Mouse (Mus musculus) layer of hippocampus, adult 9-11 months (tissue): ENCODE measurements at regions not wholly inside any gene's neighbourhood (a gene's known extent, or its start where the extent isn't known, plus 50 kb on each side); places are given as distances from the start of the nearest gene placed in this dataset.

ENCODE experiments used
- DNase-seq: peaks from one replicate; pipeline ENCODE4 v3.0.0; 2022

GRCm38 (mm10) chr8:114063566-114063965 lies 69.8 kb upstream of the Nudt7 start:
- DNase-seq: no peak

GRCm38 (mm10) chr8:114072330-114072729 lies 61.0 kb upstream of the Nudt7 start:
- DNase-seq: no peak

- DNase-seq: no peak
Measured at GRCm38 (mm10) chr8:114074122-114074521, 59.2 kb upstream of the Nudt7 start.

- peak; percentile 45 for DNase-seq
Measured at GRCm38 (mm10) chr8:114076701-114077100, 56.7 kb upstream of the Nudt7 start.

GRCm38 (mm10) chr8:114081049-114081756 lies 52.2 kb upstream of the Nudt7 start:
- DNase-seq: peak; percentile 14

GRCm38 (mm10) chr8:114081757-114082059 lies 51.6 kb upstream of the Nudt7 start:
- DNase-seq: no peak
